Mouse (Mus musculus) ES-Bruce4 (cell line): ENCODE data around the gene Olfr1444. TPM values are rescaled to one million over a fixed set of nuclear protein-coding genes. Genes with fewer than 3 reads are reported as not detected.

ENCODE experiments used
- H3K27ac ChIP-seq: 2 replicates; pipeline ENCODE4 v1.5.1; 2012; ENCODE audit warnings: low read length, inconsistent platforms; ENCODE audit not compliant: insufficient read depth
- H3K27me3 ChIP-seq: 2 replicates; pipeline ENCODE4 v1.6.1; 2012; ENCODE audit warnings: mild to moderate bottlenecking, low read length, inconsistent platforms; ENCODE audit not compliant: control insufficient read depth, poor library complexity, insufficient read depth, severe bottlenecking
- H3K36me3 ChIP-seq: 2 replicates; pipeline ENCODE4 v1.6.1; 2012; ENCODE audit warnings: inconsistent platforms, mild to moderate bottlenecking, low read length, moderate library complexity; ENCODE audit not compliant: control insufficient read depth, poor library complexity, insufficient read depth, severe bottlenecking
- H3K4me1 ChIP-seq: one replicate; pipeline ENCODE4 v1.8.1; 2011; ENCODE audit warnings: low read length; ENCODE audit not compliant: control insufficient read depth, insufficient read depth
- H3K4me3 ChIP-seq: 2 replicates; pipeline ENCODE4 v1.5.1; 2011; ENCODE audit warnings: low read depth, mild to moderate bottlenecking, low read length
- H3K9ac ChIP-seq: 2 replicates; pipeline ENCODE4 v1.6.1; 2012; ENCODE audit warnings: low read depth, mild to moderate bottlenecking, inconsistent platforms; ENCODE audit not compliant: poor library complexity, severe bottlenecking
- H3K9me3 ChIP-seq: replicated peaks from 2 replicates; pipeline ENCODE4 v1.6.1; 2012; ENCODE audit warnings: mild to moderate bottlenecking, low read length, inconsistent platforms; ENCODE audit not compliant: control insufficient read depth, poor library complexity, insufficient read depth, severe bottlenecking
- CTCF ChIP-seq: IDR thresholded peaks from one replicate; pipeline ENCODE4 v1.8.1; 2011; ENCODE audit warnings: low read depth, low read length
- EP300 ChIP-seq: IDR thresholded peaks from 2 replicates; pipeline ENCODE4 v1.6.1; 2011; ENCODE audit warnings: low read depth, low read length; ENCODE audit not compliant: insufficient read depth
- POLR2A ChIP-seq: IDR thresholded peaks from one replicate; pipeline ENCODE4 v1.8.1; 2011; ENCODE audit warnings: low read length; ENCODE audit not compliant: insufficient read depth
- polyA plus RNA-seq: library from polyadenylated mRNA; stranded (reverse); fragments of >200 nt; gene quantifications from 2 replicates; pipeline ENCODE4 v1.2.4, GENCODE M21; 2011; ENCODE audit warnings: low read depth; ENCODE audit not compliant: missing spikeins, insufficient read depth, insufficient read length

The Olfr1444 gene
- polyA plus RNA-seq, 1 experiment: not detected

GRCm38 (mm10) chr19:12893424-12893823, 36.3 kb downstream of the Olfr1444 start, which contains the start of gene Olfr1446:
Gene Olfr1446 (minus strand): TSS chr19:12893524.
- Histone ChIP-seq H3K9me3 (peaks cover 7% of the 10 kb centered on the region; the same call in 1 of the 2 replicates), H3K27me3 (no peaks in the 10 kb centered on the region), H3K4me1 (no peaks in the 10 kb centered on the region), H3K27ac (no peak within 1 kb of the TSS), H3K9ac (no peak within 1 kb of the TSS), H3K36me3 (no peaks in the 10 kb centered on the region), H3K4me3 (no peak within 1 kb of the TSS)
- no peak for TF ChIP-seq POLR2A

GRCm38 (mm10) chr19:12903643-12904042, 46.6 kb downstream of the Olfr1444 start, which contains the start of gene Olfr1447:
Gene Olfr1447 (minus strand): TSS chr19:12903743.
- Histone ChIP-seq H3K4me3 (no peak within 1 kb of the TSS), H3K9me3 (no peaks in the 10 kb centered on the region; the same call in 1 of the 2 replicates), H3K4me1 (no peaks in the 10 kb centered on the region), H3K9ac (no peak within 1 kb of the TSS), H3K36me3 (no peaks in the 10 kb centered on the region), H3K27ac (no peak within 1 kb of the TSS), H3K27me3 (no peaks in the 10 kb centered on the region)
- TF ChIP-seq POLR2A (no peak), CTCF (no peak), EP300 (no peak)

Other genes starting within 250 kb of the Olfr1444 start
- gene Glyat, start 224.0 kb upstream of the Olfr1444 start, polyA plus RNA-seq: not detected in 2 replicates
- not detected in 2 replicates for gene Olfr1442, start 186.8 kb upstream of the Olfr1444 start, polyA plus RNA-seq
- not detected in 2 replicates for gene Olfr1443, start 179.2 kb upstream of the Olfr1444 start, polyA plus RNA-seq
- gene Keg1, start 161.5 kb upstream of the Olfr1444 start, polyA plus RNA-seq: not detected in 2 replicates
- 6.4 and 6.7 TPM in 2 replicates for gene Cntf, start 91.7 kb upstream of the Olfr1444 start, polyA plus RNA-seq
- 40.9 and 48.9 TPM in 2 replicates for gene Zfp91, start 61.2 kb upstream of the Olfr1444 start, polyA plus RNA-seq
- gene Lpxn, start 61.1 kb upstream of the Olfr1444 start, polyA plus RNA-seq: 0.65 and 0.72 TPM in 2 replicates
- gene Gm5244, start 10.6 kb upstream of the Olfr1444 start, polyA plus RNA-seq: 12.2 and 13.8 TPM in 2 replicates
- not detected in 2 replicates for gene Olfr1445, start 26.6 kb downstream of the Olfr1444 start, polyA plus RNA-seq
- gene Olfr1446, start 36.2 kb downstream of the Olfr1444 start, polyA plus RNA-seq: not detected in 2 replicates
- gene Olfr1447, start 46.5 kb downstream of the Olfr1444 start, polyA plus RNA-seq: not detected in 2 replicates
- gene Olfr1448, start 67.1 kb downstream of the Olfr1444 start, polyA plus RNA-seq: not detected in 2 replicates
- gene Olfr1449, start 73.6 kb downstream of the Olfr1444 start, polyA plus RNA-seq: not detected in 2 replicates
- not detected in 2 replicates for gene Olfr1450, start 93.0 kb downstream of the Olfr1444 start, polyA plus RNA-seq
- gene Olfr1451, start 137.7 kb downstream of the Olfr1444 start, polyA plus RNA-seq: not detected in 2 replicates
- not detected in 2 replicates for gene Olfr1453, start 171.0 kb downstream of the Olfr1444 start, polyA plus RNA-seq
- gene Olfr1454, start 203.3 kb downstream of the Olfr1444 start, polyA plus RNA-seq: not detected in 2 replicates
- not detected in 2 replicates for gene Olfr1457, start 240.6 kb downstream of the Olfr1444 start, polyA plus RNA-seq
- not detected in 2 replicates for gene Olfr1458, start 249.5 kb downstream of the Olfr1444 start, polyA plus RNA-seq